Mouse (Mus musculus) R1 (cell line): Measurements from ENCODE around the gene Il6ra.
A peak's percentile ranks its signal among the peaks of the same experiment; 100 is the strongest.

Source experiments
- DNase-seq: peaks from one replicate; pipeline ENCODE4 v3.0.0-alpha.2; 2018; ENCODE audit warnings: low read depth, low spot score

The Il6ra gene

GRCm38 (mm10) chr3:89853752-89854151 lies 59.2 kb downstream of the Il6ra start:
- peak; percentile 74 for DNase-seq

DNA sequence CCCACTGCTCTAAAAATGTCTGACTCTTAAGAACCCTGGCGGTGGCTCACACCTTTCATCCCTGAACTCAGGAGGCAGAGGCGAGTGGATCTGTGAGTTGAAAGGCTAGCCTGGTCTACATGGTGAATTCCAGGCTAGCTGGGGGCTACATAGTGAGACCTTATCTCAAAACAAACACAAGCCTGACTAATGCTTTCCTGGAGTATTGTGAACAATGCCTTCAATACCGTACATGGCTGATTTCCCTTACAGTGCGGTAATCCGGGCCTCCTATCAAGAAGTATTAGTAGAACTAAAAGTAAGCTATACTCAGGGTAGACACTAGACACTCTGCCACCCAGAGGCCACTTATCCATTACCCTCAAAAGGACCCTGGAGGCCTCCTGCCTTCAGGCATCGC lies 64.9 kb downstream of the Il6ra start:
- DNase-seq = peak; percentile 35

DNA sequence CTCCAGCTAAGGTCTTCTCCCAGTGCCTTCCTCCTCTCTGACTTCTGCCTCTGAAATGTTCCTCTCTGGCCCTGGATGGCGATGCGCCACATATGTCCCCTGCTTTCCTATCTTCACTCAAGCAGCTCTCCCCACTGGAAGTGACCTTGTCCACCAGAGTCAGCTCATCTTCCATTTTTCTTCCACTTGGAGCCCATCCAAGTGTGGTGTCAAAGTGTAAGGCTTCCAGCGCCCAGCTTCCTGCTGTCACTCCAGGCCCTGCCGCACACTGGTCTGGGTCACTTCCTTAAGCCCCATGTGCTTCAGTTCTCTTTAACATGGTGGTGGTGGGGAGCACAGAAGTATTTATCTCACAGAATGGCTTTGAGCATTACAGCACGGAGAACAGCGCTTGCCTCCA lies 65.4 kb downstream of the Il6ra start:
- peak; percentile 20 for DNase-seq

GRCm38 (mm10) chr3:89847126-89847525 lies 65.9 kb downstream of the Il6ra start:
- peak; percentile 28 for DNase-seq

- DNase-seq = peak; percentile 14
Measured at GRCm38 (mm10) chr3:89845814-89846213, 67.2 kb downstream of the Il6ra start.

DNA sequence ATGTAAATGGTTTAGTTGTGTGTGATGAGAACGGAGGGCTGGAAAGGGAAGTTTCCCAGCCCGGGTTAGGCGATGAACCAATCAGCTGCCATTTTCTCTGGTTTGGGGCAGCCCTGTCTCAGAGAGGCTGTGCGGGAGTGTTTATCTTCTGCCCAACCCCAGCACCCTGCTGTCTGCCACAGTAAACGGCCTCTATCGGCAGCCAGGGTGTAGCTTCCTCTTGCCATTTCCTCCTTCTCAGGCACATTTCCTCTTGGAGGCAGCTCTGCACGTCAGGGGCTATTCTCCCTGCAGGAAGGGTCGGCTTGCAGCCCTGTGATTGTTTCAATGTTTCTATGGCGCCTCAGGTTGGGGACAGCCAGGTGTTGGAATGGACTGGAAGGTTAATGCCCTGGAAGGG lies 69.8 kb downstream of the Il6ra start:
- peak; percentile 94 for DNase-seq

- DNase-seq = peak; percentile 94
Measured at GRCm38 (mm10) chr3:89842258-89842657, 70.7 kb downstream of the Il6ra start.

DNA sequence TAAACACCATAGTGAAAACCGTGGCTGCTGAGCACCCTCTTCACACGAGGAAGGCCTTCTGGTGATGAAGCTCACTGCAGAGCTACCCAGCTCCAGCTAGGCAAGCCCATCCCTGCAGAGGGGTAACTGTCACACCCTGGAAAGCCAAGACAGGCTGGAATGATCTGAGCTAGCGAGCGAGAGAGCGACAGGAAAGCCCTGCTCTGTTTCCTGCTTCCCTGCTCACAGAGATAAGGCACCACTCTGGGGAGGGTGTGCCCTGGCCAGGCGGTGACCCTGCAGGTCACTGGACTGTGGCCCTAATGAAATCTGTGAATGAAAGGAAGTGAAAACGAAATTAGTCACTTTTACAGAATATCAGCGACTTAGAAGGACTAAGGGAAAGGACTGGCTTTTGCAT lies 77.6 kb downstream of the Il6ra start:
- DNase-seq = no peak

- DNase-seq = peak; percentile 56
Measured at GRCm38 (mm10) chr3:89830815-89831591, 82.0 kb downstream of the Il6ra start, which contains the start of gene She. Gene She, plus strand, starts transcription at chr3:89831370.

GRCm38 (mm10) chr3:89826295-89826694 lies 86.7 kb downstream of the Il6ra start:
- peak; percentile 91 for DNase-seq

DNA sequence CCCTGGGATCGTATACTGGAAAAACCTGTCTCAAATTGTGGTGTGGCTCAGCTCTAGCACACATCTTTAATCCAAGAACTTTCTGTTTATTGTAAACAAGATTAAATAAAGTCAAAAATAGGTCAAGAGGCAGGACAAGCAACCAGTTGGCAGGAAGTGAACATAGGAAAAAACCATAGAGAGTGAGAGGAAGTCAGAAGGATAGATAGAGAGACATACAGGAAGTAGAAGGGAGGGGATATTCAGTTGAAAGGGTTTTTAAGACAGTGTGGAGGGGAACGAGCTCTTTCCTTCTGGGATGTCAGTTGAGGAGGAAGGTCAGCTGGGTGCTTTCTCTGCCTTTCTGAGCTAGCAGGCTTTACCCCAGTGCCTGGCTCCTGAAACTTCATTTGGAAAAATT lies 89.4 kb downstream of the Il6ra start:
- no peak for DNase-seq

DNA sequence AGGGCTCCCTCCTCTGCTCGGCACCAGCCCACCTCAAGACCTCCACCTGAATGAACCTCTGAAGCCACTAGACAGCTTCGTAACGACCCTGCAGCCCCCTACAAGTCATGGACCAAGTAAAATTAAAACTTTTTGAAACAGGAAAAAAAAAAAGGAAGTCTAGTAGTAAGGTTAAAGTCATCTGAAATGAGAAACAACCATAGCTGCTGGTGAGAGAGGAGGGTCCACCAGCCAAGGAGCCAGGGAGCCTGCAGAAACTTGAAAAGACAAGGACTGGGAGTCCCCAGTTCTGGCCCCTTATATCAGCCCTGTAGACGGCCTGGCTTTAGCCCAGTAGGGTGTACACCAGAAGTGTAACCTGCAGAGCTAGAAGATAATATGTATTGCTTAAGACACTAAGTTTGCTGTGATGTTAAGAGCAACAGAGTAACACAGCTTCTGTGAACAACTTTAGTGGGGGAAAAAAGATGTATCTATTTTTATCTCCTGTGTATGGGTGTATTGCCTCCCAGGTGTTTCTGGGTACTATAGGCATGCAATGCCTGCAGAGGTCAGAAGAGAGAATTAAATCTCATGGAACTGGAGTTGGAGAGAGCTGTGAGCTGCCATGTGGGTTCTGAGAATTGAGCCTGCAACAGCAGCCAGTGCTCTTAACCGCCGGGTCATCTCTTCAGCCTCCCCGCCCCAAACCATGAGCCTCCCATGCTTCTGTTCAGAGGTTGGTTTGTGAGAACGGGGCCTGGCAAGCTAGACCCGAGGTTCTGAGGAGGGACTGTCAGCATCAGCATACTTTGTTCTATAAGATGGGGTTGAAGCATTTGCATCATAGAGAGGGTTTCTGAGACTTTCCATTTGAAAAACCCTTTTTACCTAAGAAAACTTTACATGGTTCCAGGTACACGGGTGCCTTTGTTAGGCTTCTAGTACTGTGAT lies 91.2 kb downstream of the Il6ra start:
- DNase-seq = peak; percentile 38

- DNase-seq = no peak
Measured at GRCm38 (mm10) chr3:89821096-89821513, 91.9 kb downstream of the Il6ra start.

DNA sequence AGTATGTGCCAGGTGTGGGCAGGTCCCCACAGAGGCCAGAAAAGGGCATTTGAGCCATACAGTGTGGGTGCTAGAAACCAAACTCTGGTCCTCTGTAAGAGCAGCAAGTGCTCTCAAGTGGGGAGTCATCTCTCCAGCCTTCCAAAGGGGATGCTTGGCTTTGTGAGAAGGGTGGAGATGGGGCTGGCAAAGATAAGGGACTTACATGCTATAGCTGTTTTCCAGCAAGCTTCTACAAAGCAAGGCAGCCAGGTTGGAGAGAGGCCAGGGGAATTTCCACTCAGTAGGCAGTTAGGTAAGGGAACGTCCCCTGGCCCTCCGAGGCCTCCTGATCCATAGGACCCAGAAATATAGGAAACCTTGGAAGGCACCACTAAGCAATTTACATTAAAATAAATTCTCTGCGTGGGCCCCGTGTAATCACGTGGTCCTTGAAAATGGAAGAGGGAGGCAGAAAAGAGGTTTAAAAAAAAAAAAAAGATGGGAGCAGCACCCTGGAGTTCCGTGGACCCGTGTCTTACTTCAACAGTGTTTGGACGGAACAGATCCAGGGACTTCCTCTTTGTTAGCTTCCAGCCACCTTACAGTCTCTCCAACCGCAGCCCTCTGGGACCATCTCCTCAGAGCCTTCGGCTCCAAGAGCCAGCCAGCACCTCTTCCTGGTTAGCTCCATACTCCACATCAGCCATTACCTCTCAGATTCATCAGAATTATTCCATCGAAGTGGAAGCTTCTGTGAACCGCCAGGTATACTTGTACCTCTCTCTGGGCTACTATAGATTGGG lies 92.5 kb downstream of the Il6ra start:
- DNase-seq = no peak

GRCm38 (mm10) chr3:89819897-89820296 lies 93.1 kb downstream of the Il6ra start:
- no peak for DNase-seq

- DNase-seq = no peak
Measured at GRCm38 (mm10) chr3:89818605-89819004, 94.4 kb downstream of the Il6ra start.

DNA sequence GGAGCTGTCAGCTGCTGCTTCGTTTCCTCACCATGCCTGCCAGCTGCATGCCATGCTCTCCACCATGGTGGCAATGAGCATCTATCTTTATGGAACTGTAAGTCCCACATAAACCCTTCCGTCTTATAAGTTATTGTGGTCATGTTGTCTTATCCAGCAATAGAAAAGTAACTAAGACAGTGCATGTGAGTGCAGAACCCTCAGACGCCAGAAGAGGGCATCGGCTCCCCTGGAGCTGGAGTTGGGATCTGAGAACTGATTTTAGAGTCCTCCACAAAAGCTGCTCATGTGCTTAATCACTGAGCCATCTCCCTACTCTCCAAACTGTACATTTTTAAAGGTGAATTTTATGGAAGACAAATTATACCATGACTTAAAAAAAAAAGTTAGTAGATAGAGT lies 95.9 kb downstream of the Il6ra start:
- peak; percentile 64 for DNase-seq
